ENCODE assay signal across 25 mouse cellular contexts in the genomic region with DNA sequence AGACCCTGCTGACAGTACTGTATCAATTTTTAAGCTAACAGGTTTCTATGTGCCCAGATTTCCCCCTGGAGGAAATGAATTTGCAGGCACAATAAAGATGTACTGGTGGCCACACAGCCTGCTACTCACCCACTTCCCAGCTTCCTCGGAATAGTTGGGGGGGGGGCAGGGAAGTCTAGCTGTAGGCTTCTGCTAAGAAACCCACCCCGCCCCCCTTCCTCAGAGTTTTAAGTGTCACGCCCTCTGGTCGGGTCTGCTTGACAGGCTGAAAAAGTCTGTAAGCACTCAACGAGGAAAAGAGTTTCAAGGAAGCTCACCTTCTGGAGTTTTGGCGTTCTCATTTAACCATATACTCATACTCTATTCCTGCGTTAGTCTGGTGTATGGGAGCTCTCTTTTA. TPM values are rescaled to one million over a fixed set of nuclear protein-coding genes. Genes with fewer than 3 reads are reported as not detected.
DNase-seq lines count a peak whose midpoint lies in the region; ATAC-seq lines count a peak whose summit lies in the region.
"Had no signal": no experiment of that assay in that cellular context is flagged by ENCODE, and none has a peak within 500 bp of the region (broad histone marks: within the 10 kb centered on the region; RNA-seq: fewer than 3 reads in every experiment).

No protein-coding gene starts in this region.

- peaks cover 24% of the 10 kb centered on the region for H3K27me3 ChIP-seq in kidney, embryonic 15.5 days
- peaks cover 43% of the 10 kb centered on the region for H3K27me3 ChIP-seq in embryonic facial prominence, embryonic 10.5 days (replicated peaks; ENCODE audit: low read depth, poor library complexity, severe bottlenecking)
- H3K27me3 ChIP-seq: Patski had no signal

- H3K27ac ChIP-seq in kidney, embryonic 15.5 days, result peak overlapping the region; percentile 18; the same call in 1 of the 2 replicates
- H3K27ac ChIP-seq in embryonic facial prominence, embryonic 10.5 days (replicated peaks), result peak overlapping the region; percentile 40; the same call in 1 of the 2 replicates
- H3K27ac ChIP-seq: embryonic facial prominence, embryonic 13.5 days; forebrain, embryonic 13.5 days; gastrocnemius, adult 2 months; hindbrain, embryonic 10.5 days; hindbrain, embryonic 15.5 days had no signal

- no peak overlapping the region for H3K4me3 ChIP-seq in kidney, embryonic 15.5 days (replicated peaks)
- H3K4me3 ChIP-seq in embryonic facial prominence, embryonic 10.5 days, result no peak overlapping the region
- H3K4me3 ChIP-seq: embryonic facial prominence, embryonic 13.5 days; forebrain, embryonic 13.5 days; gastrocnemius, adult 2 months; heart, embryonic 12.5 days; hindbrain, embryonic 10.5 days; hindbrain, embryonic 15.5 days had no signal

- no peak for DNase-seq in kidney, postnatal 25 days
- peak; percentile 39 for DNase-seq in 416B (ENCODE audit: low read depth)
- DNase-seq in ES-CJ7 (ENCODE audit: low read depth, low spot score), result peak; percentile 75
- DNase-seq in embryonic facial prominence, embryonic 10.5 days (ENCODE audit: low spot score), result peak; percentile 65
- no peak for DNase-seq in layer of hippocampus, postnatal 14 days (ENCODE audit: low spot score in 2 of 2)
- DNase-seq in ovary, postnatal 14 days (ENCODE audit: low spot score), result no peak
- DNase-seq: adrenal gland, adult 8-10 months; adrenal gland, postnatal 36 days; cerebellum, adult 8-10 months; cerebellum, postnatal 14 days; gastrocnemius, adult 2 months; gastrocnemius, postnatal 25 days had no signal

- no peaks in the 10 kb centered on the region for H3K9me3 ChIP-seq in kidney, embryonic 15.5 days (replicated peaks)
- no peaks in the 10 kb centered on the region for H3K9me3 ChIP-seq in embryonic facial prominence, embryonic 10.5 days
- H3K9me3 ChIP-seq: embryonic facial prominence, embryonic 13.5 days; forebrain, embryonic 13.5 days; heart, embryonic 12.5 days; hindbrain, embryonic 10.5 days; hindbrain, embryonic 15.5 days had no signal

- WGBS in kidney, embryonic 15.5 days, result 9% methylated on average over 7 of the region's 7 CpGs
- 5% methylated on average over 7 of the region's 7 CpGs for WGBS in embryonic facial prominence, embryonic 10.5 days

- H3K4me2 ChIP-seq in kidney, embryonic 15.5 days, result 0 out of 2 replicates have a peak overlapping the region, but pooled peaks have one; percentile 19
- H3K4me2 ChIP-seq: embryonic facial prominence, embryonic 13.5 days; forebrain, embryonic 13.5 days; heart, embryonic 12.5 days; hindbrain, embryonic 15.5 days had no signal

- peaks cover 13% of the 10 kb centered on the region for H3K4me1 ChIP-seq in kidney, embryonic 15.5 days
- H3K4me1 ChIP-seq in embryonic facial prominence, embryonic 10.5 days, result peaks cover 31% of the 10 kb centered on the region

- H3K9ac ChIP-seq in kidney, embryonic 15.5 days, result no peak overlapping the region
- H3K9ac ChIP-seq: embryonic facial prominence, embryonic 13.5 days; forebrain, embryonic 13.5 days; heart, embryonic 12.5 days; hindbrain, embryonic 15.5 days had no signal

- no peak for ATAC-seq in kidney, embryonic 15.5 days (replicated peaks; ENCODE audit: low FRiP score)
- ATAC-seq: forebrain, embryonic 13.5 days; intestine, embryonic 16.5 days; Patski had no signal

- H3K36me3 ChIP-seq in kidney, embryonic 15.5 days, result no peaks in the 10 kb centered on the region
- H3K36me3 ChIP-seq in embryonic facial prominence, embryonic 10.5 days (replicated peaks), result no peaks in the 10 kb centered on the region
- H3K36me3 ChIP-seq: embryonic facial prominence, embryonic 13.5 days; heart, embryonic 12.5 days; hindbrain, embryonic 10.5 days; hindbrain, embryonic 15.5 days had no signal

RNA-seq across cellular contexts. Expression of a gene that starts 13.4 kb away (rescaled TPM):
- polyA plus RNA-seq in kidney, embryonic 15.5 days (2015; fragmentation: Nextera tagmentation; extraction: Ambion mirVana), result not detected in 2 replicates
- not detected in 2 replicates for polyA plus RNA-seq in embryonic facial prominence, embryonic 10.5 days (2016; fragmentation: Nextera tagmentation; extraction: Ambion mirVana)
- not detected for total RNA-seq in layer of hippocampus, postnatal 14 days (2021)
- total RNA-seq: adrenal gland, adult 8-10 months; adrenal gland, postnatal 36 days; common myeloid progenitor, adult 5-6 weeks; gastrocnemius, adult 2 months; gastrocnemius, postnatal 25 days; granulocyte monocyte progenitor cell, adult 5-6 weeks; heart, adult 8-10 months; heart, postnatal 25 days had no signal
- polyA plus RNA-seq: embryonic facial prominence, embryonic 13.5 days; forebrain, embryonic 13.5 days; heart, embryonic 12.5 days; heart, embryonic 16.5 days; hindbrain, embryonic 10.5 days; hindbrain, embryonic 15.5 days; intestine, embryonic 16.5 days; Patski had no signal

RNA-seq across cellular contexts. Expression of a gene that starts 16.7 kb away (rescaled TPM):
- polyA plus RNA-seq in kidney, embryonic 15.5 days (2015; fragmentation: Nextera tagmentation; extraction: Ambion mirVana), result not detected in 2 replicates
- polyA plus RNA-seq in embryonic facial prominence, embryonic 10.5 days (2016; fragmentation: Nextera tagmentation; extraction: Ambion mirVana), result not detected in 2 replicates
- not detected for total RNA-seq in layer of hippocampus, postnatal 14 days (2021)
- total RNA-seq: adrenal gland, adult 8-10 months; adrenal gland, postnatal 36 days; common myeloid progenitor, adult 5-6 weeks; gastrocnemius, adult 2 months; gastrocnemius, postnatal 25 days; granulocyte monocyte progenitor cell, adult 5-6 weeks; heart, adult 8-10 months; heart, postnatal 25 days had no signal
- polyA plus RNA-seq: embryonic facial prominence, embryonic 13.5 days; forebrain, embryonic 13.5 days; heart, embryonic 12.5 days; heart, embryonic 16.5 days; hindbrain, embryonic 10.5 days; hindbrain, embryonic 15.5 days; intestine, embryonic 16.5 days had no signal

RNA-seq across cellular contexts. Expression of a gene that starts 21.6 kb away (rescaled TPM):
- not detected in 2 replicates for polyA plus RNA-seq in kidney, embryonic 15.5 days (2015; fragmentation: Nextera tagmentation; extraction: Ambion mirVana)
- polyA plus RNA-seq in embryonic facial prominence, embryonic 10.5 days (2016; fragmentation: Nextera tagmentation; extraction: Ambion mirVana), result not detected in 2 replicates
- not detected for total RNA-seq in layer of hippocampus, postnatal 14 days (2021)
- total RNA-seq: adrenal gland, adult 8-10 months; adrenal gland, postnatal 36 days; common myeloid progenitor, adult 5-6 weeks; gastrocnemius, adult 2 months; gastrocnemius, postnatal 25 days; granulocyte monocyte progenitor cell, adult 5-6 weeks; heart, adult 8-10 months; heart, postnatal 25 days had no signal
- polyA plus RNA-seq: embryonic facial prominence, embryonic 13.5 days; forebrain, embryonic 13.5 days; heart, embryonic 12.5 days; heart, embryonic 16.5 days; hindbrain, embryonic 10.5 days; hindbrain, embryonic 15.5 days; intestine, embryonic 16.5 days; Patski had no signal

RNA-seq across cellular contexts. Expression of a gene that starts 28.0 kb away (rescaled TPM):
- not detected in 2 replicates for polyA plus RNA-seq in kidney, embryonic 15.5 days (2015; fragmentation: Nextera tagmentation; extraction: Ambion mirVana)
- not detected in 2 replicates for polyA plus RNA-seq in embryonic facial prominence, embryonic 10.5 days (2016; fragmentation: Nextera tagmentation; extraction: Ambion mirVana)
- total RNA-seq in layer of hippocampus, postnatal 14 days (2021), result not detected
- total RNA-seq: adrenal gland, adult 8-10 months; adrenal gland, postnatal 36 days; common myeloid progenitor, adult 5-6 weeks; gastrocnemius, adult 2 months; gastrocnemius, postnatal 25 days; granulocyte monocyte progenitor cell, adult 5-6 weeks; heart, adult 8-10 months; heart, postnatal 25 days had no signal
- polyA plus RNA-seq: embryonic facial prominence, embryonic 13.5 days; forebrain, embryonic 13.5 days; heart, embryonic 12.5 days; heart, embryonic 16.5 days; hindbrain, embryonic 10.5 days; hindbrain, embryonic 15.5 days; intestine, embryonic 16.5 days; Patski had no signal

RNA-seq across cellular contexts. Expression of a gene that starts 36.1 kb away (rescaled TPM):
- polyA plus RNA-seq in kidney, embryonic 15.5 days (2015; fragmentation: Nextera tagmentation; extraction: Ambion mirVana), result not detected in 2 replicates
- polyA plus RNA-seq in embryonic facial prominence, embryonic 10.5 days (2016; fragmentation: Nextera tagmentation; extraction: Ambion mirVana), result not detected in 2 replicates
- not detected for total RNA-seq in layer of hippocampus, postnatal 14 days (2021)
- total RNA-seq: adrenal gland, adult 8-10 months; adrenal gland, postnatal 36 days; common myeloid progenitor, adult 5-6 weeks; gastrocnemius, adult 2 months; gastrocnemius, postnatal 25 days; granulocyte monocyte progenitor cell, adult 5-6 weeks; heart, adult 8-10 months; heart, postnatal 25 days had no signal
- polyA plus RNA-seq: embryonic facial prominence, embryonic 13.5 days; forebrain, embryonic 13.5 days; heart, embryonic 12.5 days; heart, embryonic 16.5 days; hindbrain, embryonic 10.5 days; hindbrain, embryonic 15.5 days; intestine, embryonic 16.5 days; Patski had no signal

Comparison
In these comparisons a context has a peak if more than half of its experiments do, and no peak if none do; other contexts are left out.
1. DNase-seq: peak in 416B (single experiment), ES-CJ7 (single experiment) and embryonic facial prominence, embryonic 10.5 days (single experiment); none in kidney, postnatal 25 days (0 of 2), layer of hippocampus, postnatal 14 days (0 of 2) and ovary, postnatal 14 days (single experiment).